Mouse (Mus musculus): ENCODE data around the gene Ryr2. TPM values are rescaled to one million over a fixed set of nuclear protein-coding genes. Genes with fewer than 3 reads are reported as not detected.
"Not testable (repeated sequence)": the region's sequence is repeated elsewhere in the genome, so short reads cannot be mapped to it uniquely, and the experiment has no call there.

Gene Ryr2
- polyA plus RNA-seq, 1 experiment from 2014 or later = 1.2 TPM

DNA sequence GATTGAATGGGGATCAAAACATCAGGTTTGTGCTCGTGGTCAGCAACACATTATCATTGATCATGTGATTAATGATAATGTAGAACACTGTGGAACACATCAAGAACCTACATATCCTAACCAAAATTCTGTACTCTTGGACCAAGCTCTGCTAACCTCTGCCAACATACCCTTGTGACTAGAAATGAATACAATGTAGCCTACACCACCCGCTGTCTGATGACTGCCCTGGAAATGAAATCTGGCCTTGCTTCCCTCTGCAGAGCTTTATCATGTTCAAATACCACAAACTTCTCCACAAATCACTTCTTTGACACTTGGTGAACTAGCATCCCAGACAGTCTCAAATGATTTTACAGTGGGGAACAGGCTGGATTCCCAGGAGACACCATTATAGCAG, 128.4 kb downstream of the Ryr2 start:
- Histone ChIP-seq H3K36me3 (no peaks in the 10 kb centered on the region), H3K4me2 (replicated peaks) (no peak overlapping the region), H3K4me1 (no peaks in the 10 kb centered on the region), H3K9me3 (no peaks in the 10 kb centered on the region), H3K27me3 (no peaks in the 10 kb centered on the region), H3K9ac (no peak overlapping the region), H3K27ac (no peak overlapping the region), H3K4me3 (no peak overlapping the region)
- ATAC-seq (ENCODE audit: insufficient number of reproducible peaks, insufficient read depth, low FRiP score, low TSS enrichment) = no peak
- WGBS = 84% methylated on average over 2 of the region's 2 CpGs

DNA sequence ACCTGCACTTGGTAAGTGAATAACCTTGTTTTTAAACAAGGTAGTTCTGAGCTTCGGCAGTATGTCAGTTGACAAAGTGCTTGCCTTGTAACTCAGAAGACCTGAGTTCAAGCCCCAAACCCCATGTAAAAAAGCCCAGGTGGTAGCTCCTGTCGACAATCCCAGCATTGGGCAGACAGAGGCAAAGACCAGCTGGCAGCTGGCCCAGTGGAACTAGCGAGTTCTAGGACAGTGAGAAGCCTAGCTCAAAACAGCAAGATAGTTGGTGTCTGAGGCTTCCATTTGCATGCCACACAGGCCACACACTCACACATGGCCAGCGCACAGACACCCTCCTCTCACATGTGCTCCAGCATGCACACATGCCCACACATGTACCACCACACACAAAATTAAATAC, 129.1 kb downstream of the Ryr2 start:
- H3K27ac ChIP-seq = no peak overlapping the region
- 80% methylated on average over 4 of the region's 4 CpGs for WGBS
- no peaks in the 10 kb centered on the region for H3K27me3 ChIP-seq
- no peaks in the 10 kb centered on the region for H3K36me3 ChIP-seq
- H3K4me1 ChIP-seq = no peaks in the 10 kb centered on the region
- H3K4me3 ChIP-seq = no peak overlapping the region
- H3K9ac ChIP-seq = no peak overlapping the region
- H3K9me3 ChIP-seq = no peaks in the 10 kb centered on the region
- no peak for ATAC-seq (ENCODE audit: insufficient number of reproducible peaks, insufficient read depth, low FRiP score, low TSS enrichment)
- H3K4me2 ChIP-seq (replicated peaks) = no peak overlapping the region

DNA sequence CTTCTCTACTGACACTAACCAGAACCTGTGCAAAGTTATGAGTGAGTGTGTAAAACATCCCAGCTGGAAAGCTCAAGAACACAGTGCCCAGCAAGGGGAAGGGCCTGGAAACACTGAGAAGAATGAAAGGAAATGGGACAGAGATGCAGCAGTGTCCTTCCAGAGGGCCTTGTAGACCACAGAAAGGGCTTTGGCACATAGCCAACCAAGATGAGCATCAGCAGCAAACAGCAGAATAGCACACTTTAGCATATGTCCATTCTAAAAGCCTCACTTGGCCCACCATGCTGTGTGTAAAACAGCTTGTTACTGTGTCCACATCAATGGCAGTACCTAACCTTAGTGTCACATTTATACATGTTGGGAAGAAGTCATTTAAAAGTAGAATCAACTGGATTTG, 142.4 kb downstream of the Ryr2 start:
- no peaks in the 10 kb centered on the region for H3K9me3 ChIP-seq
- H3K4me3 ChIP-seq = no peak overlapping the region
- no peaks in the 10 kb centered on the region for H3K4me1 ChIP-seq
- H3K27me3 ChIP-seq = no peaks in the 10 kb centered on the region
- H3K27ac ChIP-seq = no peak overlapping the region
- no peak overlapping the region for H3K9ac ChIP-seq
- no peak overlapping the region for H3K4me2 ChIP-seq (replicated peaks)
- no peak for ATAC-seq (ENCODE audit: insufficient number of reproducible peaks, insufficient read depth, low FRiP score, low TSS enrichment)
- no peaks in the 10 kb centered on the region for H3K36me3 ChIP-seq

DNA sequence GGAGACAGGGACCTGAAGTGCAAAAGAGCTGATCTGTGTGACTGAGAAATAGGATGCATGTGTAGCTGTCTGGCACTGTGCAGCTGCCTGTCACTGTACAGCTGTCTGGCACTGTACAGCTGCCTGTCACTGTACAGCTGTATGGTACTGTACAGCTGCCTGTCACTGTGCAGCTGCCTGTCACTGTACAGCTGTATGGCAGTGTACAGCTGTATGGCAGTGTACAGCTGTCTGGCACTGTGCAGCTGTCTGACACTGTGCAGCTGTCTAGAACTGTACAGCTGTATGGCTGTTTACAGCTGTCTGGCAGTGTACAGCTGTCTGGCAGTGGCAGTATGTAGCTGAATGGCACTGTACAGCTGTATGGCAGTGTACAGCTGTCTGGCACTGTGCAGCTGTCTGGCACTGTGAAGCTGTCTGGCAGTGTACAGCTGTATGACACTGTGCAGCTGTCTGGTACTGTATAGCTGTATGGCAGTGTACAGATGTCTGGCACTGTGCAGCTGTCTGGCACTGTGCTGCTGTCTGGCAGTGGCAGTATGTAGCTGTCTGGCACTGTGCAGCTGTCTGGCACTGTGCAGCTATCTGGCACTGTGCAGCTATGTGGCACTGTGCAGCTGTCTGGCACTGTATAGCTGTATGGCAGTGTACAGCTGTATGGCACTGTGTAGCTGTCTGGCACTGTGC, 147.1 kb downstream of the Ryr2 start:
- H3K36me3 ChIP-seq = no peaks in the 10 kb centered on the region
- peak; percentile 67; the same call in 1 of the 2 replicates for ATAC-seq (ENCODE audit: insufficient number of reproducible peaks, insufficient read depth, low FRiP score, low TSS enrichment)
- no peaks in the 10 kb centered on the region for H3K4me1 ChIP-seq
- H3K9ac ChIP-seq = no peak overlapping the region
- H3K27me3 ChIP-seq = no peaks in the 10 kb centered on the region
- H3K9me3 ChIP-seq = no peaks in the 10 kb centered on the region
- H3K4me3 ChIP-seq = no peak overlapping the region
- no peak overlapping the region for H3K4me2 ChIP-seq (replicated peaks)
- H3K27ac ChIP-seq = no peak overlapping the region

DNA sequence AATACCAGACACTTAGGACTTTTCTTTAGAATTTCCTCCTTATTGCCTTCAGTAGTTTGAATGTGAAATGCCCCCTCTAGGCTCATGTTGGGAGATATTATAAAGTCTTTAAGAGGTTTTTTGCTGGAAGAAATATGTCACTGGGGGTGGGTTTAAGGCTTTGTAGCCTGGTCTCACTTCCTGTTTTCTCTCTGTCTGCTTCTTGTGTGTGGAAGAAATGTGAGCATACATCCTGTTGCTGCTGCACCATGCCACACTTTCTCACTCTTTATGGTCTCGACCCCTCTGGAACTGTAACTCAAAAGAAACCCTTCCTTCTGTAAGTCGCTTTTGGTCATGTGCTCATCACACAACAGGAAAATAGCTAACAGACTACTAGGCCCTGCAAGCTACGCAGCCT, 147.9 kb downstream of the Ryr2 start:
- H3K9ac ChIP-seq = no peak overlapping the region
- 73% methylated on average over 3 of the region's 3 CpGs for WGBS
- no peaks in the 10 kb centered on the region for H3K4me1 ChIP-seq
- no peaks in the 10 kb centered on the region for H3K9me3 ChIP-seq
- no peak overlapping the region for H3K4me2 ChIP-seq (replicated peaks)
- no peak overlapping the region for H3K27ac ChIP-seq
- H3K4me3 ChIP-seq = no peak overlapping the region
- no peaks in the 10 kb centered on the region for H3K36me3 ChIP-seq
- ATAC-seq (ENCODE audit: insufficient number of reproducible peaks, insufficient read depth, low FRiP score, low TSS enrichment) = no peak
- no peaks in the 10 kb centered on the region for H3K27me3 ChIP-seq

DNA sequence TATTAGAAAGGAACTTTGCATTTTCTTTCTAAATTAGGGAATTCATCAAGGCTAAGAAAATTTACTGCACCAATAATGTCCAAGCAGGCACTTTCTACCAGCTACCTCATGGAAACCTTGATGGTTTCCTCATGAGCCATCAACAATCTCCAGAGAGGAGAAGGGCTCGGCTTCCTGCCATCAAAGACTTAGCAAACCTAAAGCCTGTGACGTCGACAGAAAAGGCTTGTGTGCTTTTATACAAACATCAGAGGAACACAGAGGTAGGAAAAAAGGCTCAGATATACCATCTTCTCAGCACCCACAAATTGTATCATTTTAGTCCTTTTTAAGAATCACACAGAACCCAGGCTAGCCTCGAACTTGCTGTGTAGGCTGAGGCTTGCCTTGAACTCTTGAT, 148.5 kb downstream of the Ryr2 start:
- Histone ChIP-seq H3K4me1 (no peaks in the 10 kb centered on the region), H3K27ac (no peak overlapping the region), H3K27me3 (no peaks in the 10 kb centered on the region), H3K4me2 (replicated peaks) (no peak overlapping the region), H3K9ac (no peak overlapping the region), H3K36me3 (no peaks in the 10 kb centered on the region), H3K9me3 (no peaks in the 10 kb centered on the region), H3K4me3 (no peak overlapping the region)
- whole genome bisulfite sequencing = 81% methylated on average over 4 of the region's 4 CpGs
- no peak for ATAC-seq (ENCODE audit: insufficient number of reproducible peaks, insufficient read depth, low FRiP score, low TSS enrichment)

DNA sequence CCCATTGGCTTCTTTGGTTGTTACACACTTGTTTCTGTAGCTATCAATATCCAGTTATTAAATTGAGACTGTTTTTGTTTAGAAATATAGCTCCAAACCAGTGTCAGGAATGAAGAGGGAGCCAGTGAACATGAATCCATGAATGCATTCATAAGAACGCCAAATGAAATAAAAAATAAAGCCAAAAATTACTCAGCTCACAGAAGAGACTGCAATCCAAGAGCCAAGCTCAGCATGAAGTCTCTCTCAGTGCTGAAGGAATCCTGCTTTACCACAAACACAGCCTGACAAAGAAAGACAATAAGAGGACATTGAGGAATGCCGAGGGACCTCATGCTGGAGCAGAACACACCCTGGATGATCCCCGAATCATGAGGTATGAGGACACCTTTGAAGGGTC, 154.8 kb downstream of the Ryr2 start:
- Histone ChIP-seq H3K9ac (no peak overlapping the region), H3K9me3 (no peaks in the 10 kb centered on the region), H3K4me2 (replicated peaks) (no peak overlapping the region), H3K27ac (no peak overlapping the region), H3K27me3 (no peaks in the 10 kb centered on the region), H3K4me3 (no peak overlapping the region), H3K36me3 (no peaks in the 10 kb centered on the region), H3K4me1 (no peaks in the 10 kb centered on the region)
- no peak for ATAC-seq (ENCODE audit: insufficient number of reproducible peaks, insufficient read depth, low FRiP score, low TSS enrichment)
- WGBS = 73% methylated on average over 3 of the region's 3 CpGs

DNA sequence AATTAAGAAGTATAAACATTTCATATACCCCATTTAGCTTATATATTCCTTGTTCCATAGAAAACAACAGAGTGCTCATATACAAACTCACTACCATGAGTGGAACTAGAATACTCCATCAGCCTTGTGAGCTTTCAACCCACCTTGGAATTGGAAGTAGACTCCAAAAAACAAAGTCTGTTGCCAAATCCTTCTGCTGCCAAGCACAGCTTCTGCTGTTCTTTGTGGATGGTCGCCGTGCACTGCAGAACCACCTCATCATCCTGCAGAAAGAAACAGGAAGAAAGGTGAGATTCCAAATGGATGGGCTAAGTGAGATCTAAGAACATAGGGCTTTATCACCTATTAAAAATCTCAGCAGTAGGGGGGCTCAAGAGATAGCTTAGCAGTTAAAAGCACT, 161.0 kb downstream of the Ryr2 start:
- Histone ChIP-seq H3K9me3 (no peaks in the 10 kb centered on the region), H3K27ac (no peak overlapping the region), H3K27me3 (no peaks in the 10 kb centered on the region), H3K4me1 (no peaks in the 10 kb centered on the region), H3K36me3 (no peaks in the 10 kb centered on the region), H3K4me3 (no peak overlapping the region), H3K9ac (no peak overlapping the region), H3K4me2 (replicated peaks) (no peak overlapping the region)
- WGBS = 98% methylated on average over 2 of the region's 2 CpGs
- ATAC-seq (ENCODE audit: insufficient number of reproducible peaks, insufficient read depth, low FRiP score, low TSS enrichment) = no peak

DNA sequence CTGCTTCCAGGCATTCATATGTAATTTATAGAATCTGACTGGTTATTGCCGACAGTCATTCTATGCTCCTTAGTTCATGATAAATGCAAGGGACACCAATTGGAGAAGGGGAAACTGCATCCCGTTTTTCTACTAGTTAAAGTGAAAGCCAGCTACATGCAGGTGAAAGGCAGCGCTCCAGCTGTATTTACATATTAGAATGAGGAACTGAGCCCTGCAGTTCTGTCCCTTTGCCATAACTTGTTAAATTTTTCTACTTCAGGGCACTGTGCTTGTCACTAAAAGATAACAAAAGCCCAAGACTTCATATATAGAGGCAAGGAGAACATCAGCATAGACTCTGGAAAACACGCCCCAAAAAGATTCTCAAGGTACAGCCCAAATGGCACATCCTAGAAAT, 165.0 kb downstream of the Ryr2 start:
- no peak overlapping the region for H3K4me3 ChIP-seq
- H3K4me1 ChIP-seq = no peaks in the 10 kb centered on the region
- H3K27me3 ChIP-seq = no peaks in the 10 kb centered on the region
- no peak for ATAC-seq (ENCODE audit: insufficient number of reproducible peaks, insufficient read depth, low FRiP score, low TSS enrichment)
- no peak overlapping the region for H3K4me2 ChIP-seq (replicated peaks)
- no peaks in the 10 kb centered on the region for H3K36me3 ChIP-seq
- no peak overlapping the region for H3K9ac ChIP-seq
- H3K9me3 ChIP-seq = no peaks in the 10 kb centered on the region
- no peak overlapping the region for H3K27ac ChIP-seq
- WGBS = 87% methylated on average over 4 of the region's 4 CpGs

DNA sequence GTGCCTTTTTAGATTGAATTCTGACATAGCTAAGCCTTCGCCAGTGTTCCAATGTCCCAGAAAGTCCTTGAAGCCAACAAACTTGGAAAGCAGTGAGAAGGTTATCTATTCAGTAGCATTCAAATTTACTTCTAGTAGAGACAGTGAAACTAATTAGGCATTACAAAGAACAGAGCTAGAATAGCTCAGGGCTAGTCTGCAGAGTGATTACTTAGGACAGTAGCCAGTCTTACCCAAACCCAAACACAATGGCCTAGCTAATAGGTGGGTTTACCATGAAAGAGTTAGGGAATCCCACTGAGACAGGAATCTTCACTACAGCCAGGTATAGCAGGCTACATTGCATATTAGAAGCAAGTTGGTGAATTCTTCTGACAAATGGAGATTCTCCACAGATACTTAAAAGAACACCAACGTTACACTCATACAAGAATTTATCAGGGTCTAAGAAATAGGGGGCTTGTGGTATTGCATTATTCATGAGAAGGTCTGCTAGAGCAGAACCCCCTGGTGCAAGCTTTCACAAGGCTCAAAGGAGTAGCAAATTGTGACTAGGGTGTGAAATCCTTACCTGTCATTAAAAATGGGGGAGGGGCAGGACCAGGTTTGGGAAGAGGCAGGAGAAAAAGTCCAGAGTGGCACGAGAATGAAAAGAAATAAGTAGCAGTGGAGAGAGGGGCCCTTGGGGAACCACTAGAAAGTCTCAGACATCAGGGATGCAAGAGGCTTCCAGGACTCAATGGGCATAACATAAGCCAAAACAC, 172.3 kb downstream of the Ryr2 start:
- not testable (repeated sequence) for H3K4me1 ChIP-seq; H3K27ac ChIP-seq; H3K9ac ChIP-seq; H3K4me2 ChIP-seq (replicated peaks); H3K9me3 ChIP-seq; H3K4me3 ChIP-seq; H3K36me3 ChIP-seq; ATAC-seq (ENCODE audit: insufficient number of reproducible peaks, insufficient read depth, low FRiP score, low TSS enrichment); H3K27me3 ChIP-seq
- 52% methylated on average over 3 of the region's 3 CpGs for WGBS

DNA sequence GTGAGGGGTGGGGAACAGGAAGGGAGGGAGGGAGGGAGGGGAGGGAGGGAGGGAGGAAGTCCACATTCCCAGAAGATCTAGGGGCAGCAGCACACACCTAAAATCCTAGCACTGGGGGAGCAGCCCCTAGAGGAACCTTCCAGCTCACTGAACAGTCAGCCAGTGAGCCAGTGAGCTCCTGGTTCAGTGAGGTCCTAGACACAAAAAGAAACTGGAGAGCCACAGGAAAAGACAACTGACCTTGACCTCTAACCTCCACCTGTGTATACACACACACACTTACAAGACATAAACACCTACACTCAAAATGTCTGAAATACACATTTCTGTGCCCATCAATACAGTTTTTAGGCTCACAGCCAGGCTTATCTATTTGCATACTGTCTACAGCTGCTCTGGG, 173.4 kb downstream of the Ryr2 start:
- no peak for ATAC-seq (ENCODE audit: insufficient number of reproducible peaks, insufficient read depth, low FRiP score, low TSS enrichment)
- Histone ChIP-seq H3K4me2 (replicated peaks) (no peak overlapping the region), H3K4me3 (no peak overlapping the region), H3K27me3 (no peaks in the 10 kb centered on the region), H3K9me3 (no peaks in the 10 kb centered on the region), H3K4me1 (no peaks in the 10 kb centered on the region), H3K27ac (no peak overlapping the region), H3K36me3 (no peaks in the 10 kb centered on the region), H3K9ac (no peak overlapping the region)

DNA sequence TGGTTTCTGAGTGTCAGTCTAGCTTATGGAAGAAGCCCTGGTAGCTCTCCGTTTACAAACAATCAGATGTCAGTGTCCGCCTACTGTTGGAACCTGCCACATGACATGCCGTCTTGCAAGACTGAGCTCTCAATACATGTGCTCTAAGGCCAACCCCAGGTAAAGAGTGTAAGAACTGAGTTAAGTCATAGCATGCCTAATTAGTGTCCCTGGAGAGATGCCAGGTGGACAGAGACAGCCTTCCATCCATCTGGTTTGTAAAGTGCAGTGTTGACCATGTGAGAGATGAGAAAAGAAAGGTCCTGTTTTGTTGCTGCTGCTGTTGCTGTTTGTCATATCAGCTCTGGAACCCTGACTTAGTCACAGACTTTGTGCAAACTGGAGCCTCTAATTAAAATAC, 178.0 kb downstream of the Ryr2 start:
- WGBS = 81% methylated on average over 3 of the region's 3 CpGs
- H3K4me3 ChIP-seq = no peak overlapping the region
- no peaks in the 10 kb centered on the region for H3K9me3 ChIP-seq
- no peaks in the 10 kb centered on the region for H3K27me3 ChIP-seq
- H3K4me1 ChIP-seq = 0 out of 2 replicates have a peak, but pooled peaks cover 2% of the 10 kb centered on the region
- no peaks in the 10 kb centered on the region for H3K36me3 ChIP-seq
- no peak overlapping the region for H3K27ac ChIP-seq
- ATAC-seq (ENCODE audit: insufficient number of reproducible peaks, insufficient read depth, low FRiP score, low TSS enrichment) = no peak
- H3K9ac ChIP-seq = no peak overlapping the region
- no peak overlapping the region for H3K4me2 ChIP-seq (replicated peaks)
